Mouse (Mus musculus) ovary, postnatal 10 days (tissue): ENCODE measurements around the gene Rgs9.
"Not testable (repeated sequence)": the region's sequence is repeated elsewhere in the genome, so short reads cannot be mapped to it uniquely, and the experiment has no call there.

Experiments
- DNase-seq: peaks from one replicate; pipeline ENCODE4 v3.0.0; 2022; ENCODE audit warnings: low spot score

Rgs9 gene

GRCm38 (mm10) chr11:109297710-109298375, at the start of gene Rgs9:
Rgs9 (minus strand) TSS chr11:109298129.
- peak; percentile 82 for DNase-seq

DNA sequence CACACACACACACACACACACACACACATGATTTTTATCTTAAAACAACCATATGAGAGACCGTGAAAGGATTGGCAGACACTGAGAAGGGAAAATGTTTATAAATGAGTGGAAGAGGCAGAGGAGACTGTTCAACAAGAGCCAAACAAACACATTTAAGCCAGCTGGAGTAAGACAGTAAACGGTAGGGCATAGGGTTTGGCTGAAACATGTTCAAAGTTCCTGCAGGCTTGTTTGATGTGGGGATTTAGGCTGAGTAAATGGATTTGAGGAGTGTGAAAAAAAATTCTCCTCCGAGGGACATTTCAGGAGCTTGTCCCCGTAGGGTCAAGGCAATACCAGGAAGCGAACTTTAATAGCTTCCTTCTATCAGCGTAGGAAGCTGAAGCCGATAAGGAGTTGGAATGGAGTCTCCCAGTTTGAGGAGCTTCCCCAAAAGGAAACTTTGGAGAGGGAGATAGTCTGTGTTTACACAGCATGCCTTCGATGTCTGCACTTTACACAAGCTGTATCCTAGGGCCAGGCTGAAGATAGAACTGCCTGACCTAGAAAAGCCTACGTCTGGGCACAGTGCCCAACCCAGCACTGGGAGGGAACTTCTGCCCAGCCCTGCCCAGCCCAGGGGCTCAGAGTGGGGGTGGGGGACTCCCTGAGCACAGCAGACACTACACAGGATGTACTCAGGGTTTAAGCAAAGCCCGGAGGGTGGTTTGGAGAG, 49.5 kb upstream of the Rgs9 start:
- DNase-seq: peak; percentile 46

- no peak for DNase-seq
These were observed 46.2 kb upstream of the Rgs9 start for GRCm38 (mm10) chr11:109343991-109344599.

DNA sequence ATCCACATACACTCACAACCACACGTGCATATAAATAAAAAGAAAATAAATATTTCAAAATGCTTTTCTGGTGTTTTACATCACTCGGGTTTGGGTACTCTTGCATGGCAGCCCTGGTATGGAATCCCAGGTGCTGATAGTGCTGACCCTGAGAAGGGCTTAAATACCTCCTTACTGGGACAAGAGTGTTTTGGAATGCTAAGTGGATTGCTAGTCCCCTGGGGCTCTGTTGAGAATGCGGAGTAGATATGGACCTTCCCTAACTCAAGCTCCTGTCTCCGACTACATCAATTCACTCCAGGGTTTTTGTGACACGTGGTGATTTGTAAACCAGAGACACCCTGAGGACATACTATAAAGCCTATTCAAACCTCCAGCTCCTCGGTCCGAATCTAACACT, 45.6 kb upstream of the Rgs9 start:
- no peak for DNase-seq

- not testable (repeated sequence) for DNase-seq
These were observed 44.7 kb upstream of the Rgs9 start for GRCm38 (mm10) chr11:109342666-109343065.

DNA sequence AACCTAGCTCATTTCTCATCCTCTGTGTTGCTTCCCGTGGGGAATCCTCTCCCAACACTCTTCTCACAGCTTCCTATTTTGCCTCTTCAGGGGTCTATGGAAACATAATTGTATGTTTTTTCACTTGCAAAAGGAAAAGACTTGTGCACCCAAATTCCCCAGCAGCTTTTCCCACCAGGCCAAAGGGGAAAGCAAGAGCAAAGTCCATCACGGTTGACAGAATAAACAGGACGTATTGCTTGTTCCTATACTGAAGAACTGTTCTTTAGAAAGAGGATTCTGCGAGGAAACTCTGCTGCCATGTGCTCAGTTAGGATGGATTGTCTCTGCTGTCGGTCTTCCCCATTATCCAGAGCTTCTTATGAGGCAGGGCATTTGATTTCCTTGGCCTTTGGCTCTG, 42.6 kb upstream of the Rgs9 start:
- no peak for DNase-seq

DNA sequence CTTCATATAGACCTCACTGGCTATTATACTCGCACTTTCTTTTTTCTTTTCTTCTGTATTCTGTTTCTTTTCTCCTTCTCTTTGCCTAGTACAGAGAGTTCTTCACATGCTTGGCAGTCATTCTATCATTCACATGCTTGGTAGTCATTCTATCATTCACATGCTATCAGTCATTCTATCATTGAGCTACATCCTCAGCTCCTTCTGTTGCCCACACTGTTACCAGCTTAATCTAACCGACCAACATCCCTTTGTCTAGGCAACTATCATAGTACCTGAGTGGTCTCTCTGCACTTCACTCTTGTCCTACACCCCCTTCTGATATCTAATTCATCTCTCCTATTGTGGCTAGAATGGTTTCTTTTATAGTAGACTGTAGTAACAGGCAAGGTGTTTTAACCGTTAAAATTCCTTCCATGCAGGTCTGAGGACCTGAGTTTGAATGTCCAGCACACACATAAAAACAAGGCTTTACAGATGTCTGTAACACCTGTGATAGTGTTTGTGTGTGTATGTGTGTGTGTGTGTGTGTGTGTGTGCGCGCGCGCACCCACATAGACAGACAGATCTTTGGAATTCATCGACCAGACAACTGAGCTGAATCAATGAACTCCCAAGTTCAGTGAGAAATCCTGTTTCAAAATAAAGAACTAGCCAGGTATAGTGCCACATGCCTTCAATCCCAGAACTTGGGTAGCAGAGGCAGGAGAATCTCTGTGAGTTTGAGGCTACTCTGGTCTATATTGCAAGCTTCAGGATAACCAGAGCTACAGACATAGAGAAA, 41.4 kb upstream of the Rgs9 start:
- DNase-seq: no peak

DNA sequence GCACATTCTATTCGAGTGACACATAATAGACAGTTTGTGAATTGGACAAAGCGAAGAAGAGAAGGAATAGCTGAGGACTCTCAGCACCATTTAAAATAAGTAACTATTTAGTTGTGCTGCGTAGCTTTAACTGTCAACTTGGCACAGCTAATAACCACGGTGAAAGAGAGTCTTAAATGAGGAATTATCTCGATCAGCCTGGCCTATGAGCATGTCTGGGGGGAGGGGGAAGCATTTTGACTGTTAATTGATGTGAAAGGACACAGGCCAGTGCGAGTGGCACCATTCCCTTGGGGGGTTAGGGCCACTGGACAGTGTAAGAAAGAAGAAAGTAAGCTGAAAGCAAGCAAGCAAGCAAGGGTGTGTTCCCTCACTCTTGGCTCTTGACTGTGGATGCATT, 38.0 kb upstream of the Rgs9 start:
- DNase-seq: no peak

DNA sequence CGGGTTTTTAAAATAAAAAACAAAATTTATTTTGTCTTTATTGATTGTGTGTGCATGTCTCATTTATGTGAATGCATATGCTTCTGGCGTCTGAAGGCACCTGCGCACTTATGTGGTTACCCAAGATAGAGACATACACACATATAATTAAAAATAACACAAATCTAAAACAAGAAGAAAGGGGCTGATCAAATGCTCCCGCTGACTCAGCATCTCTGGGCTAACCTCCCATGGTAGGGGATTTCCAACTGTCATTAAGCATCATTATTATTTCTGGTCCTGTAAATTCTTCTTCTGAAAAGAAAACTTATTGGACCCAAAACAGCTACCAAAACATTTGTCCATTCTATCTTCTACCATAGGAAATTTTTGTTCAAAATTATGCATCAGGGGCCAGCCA, 36.8 kb upstream of the Rgs9 start:
- DNase-seq: no peak

GRCm38 (mm10) chr11:109332722-109333121, 34.8 kb upstream of the Rgs9 start:
- no peak for DNase-seq

DNA sequence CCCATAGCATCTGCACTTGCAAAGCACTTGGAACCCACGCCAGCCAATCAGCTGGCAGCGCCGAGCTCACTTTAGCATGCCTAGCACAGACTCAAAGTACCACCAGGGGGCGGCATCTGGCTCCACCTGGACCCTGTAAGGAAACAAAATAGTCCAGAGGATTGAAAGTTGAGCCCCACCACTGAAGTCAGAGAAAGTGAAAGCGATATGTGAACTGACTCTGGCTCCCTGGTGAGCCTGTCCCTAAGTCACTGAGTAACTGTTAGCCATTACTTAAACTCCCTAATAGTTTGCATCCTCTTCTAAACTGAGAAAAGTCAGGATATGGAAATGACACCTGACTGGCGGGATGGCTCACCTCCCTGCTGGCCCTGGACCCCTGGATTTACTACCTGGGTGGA, 33.5 kb upstream of the Rgs9 start:
- DNase-seq: peak; percentile 84

- DNase-seq: no peak
These were observed 32.9 kb upstream of the Rgs9 start for GRCm38 (mm10) chr11:109330706-109331393.

DNA sequence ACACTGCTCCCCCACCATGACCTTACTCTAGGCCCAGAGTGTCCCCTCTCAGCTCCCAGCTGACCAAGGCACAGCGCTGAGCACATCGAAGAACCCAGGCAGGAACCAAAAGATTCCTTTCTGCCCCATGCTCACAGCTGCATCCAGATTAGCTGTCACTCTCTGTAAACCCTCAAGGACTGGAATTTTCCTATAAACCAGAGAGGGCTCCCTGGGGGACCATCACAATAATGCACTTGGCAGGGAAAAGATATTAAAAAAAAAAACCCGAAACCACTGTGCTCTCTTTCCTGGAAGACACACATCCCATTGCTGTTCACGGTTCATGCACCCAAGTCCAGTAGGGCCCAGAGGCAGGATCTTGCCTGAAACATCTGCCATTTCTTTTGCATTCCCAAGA, 31.4 kb upstream of the Rgs9 start:
- DNase-seq: no peak

- DNase-seq: no peak
These were observed 30.0 kb upstream of the Rgs9 start for GRCm38 (mm10) chr11:109327952-109328351.

- DNase-seq: no peak
These were observed 29.5 kb upstream of the Rgs9 start for GRCm38 (mm10) chr11:109327381-109327780.

DNA sequence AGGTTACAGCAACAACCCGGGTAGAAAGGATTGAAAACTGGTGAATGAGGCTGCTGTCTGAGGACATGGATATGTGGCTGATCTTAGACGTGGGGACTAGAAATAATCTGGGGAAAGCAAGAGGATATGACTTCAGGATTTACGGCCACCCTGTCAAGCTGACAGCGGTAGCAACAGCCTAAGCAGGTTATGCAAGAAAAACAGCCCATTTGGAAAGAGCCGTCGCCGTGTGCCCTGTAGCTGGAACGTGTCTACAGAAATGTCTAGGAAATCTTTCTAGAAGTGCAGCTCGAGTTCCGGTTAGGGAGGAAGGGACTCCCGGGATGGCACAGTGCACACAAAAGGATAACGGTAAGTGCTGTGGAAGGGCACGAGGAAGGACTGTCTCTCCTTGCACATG, 28.3 kb upstream of the Rgs9 start:
- DNase-seq: no peak

GRCm38 (mm10) chr11:109320361-109320933, 22.5 kb upstream of the Rgs9 start:
- no peak for DNase-seq

DNA sequence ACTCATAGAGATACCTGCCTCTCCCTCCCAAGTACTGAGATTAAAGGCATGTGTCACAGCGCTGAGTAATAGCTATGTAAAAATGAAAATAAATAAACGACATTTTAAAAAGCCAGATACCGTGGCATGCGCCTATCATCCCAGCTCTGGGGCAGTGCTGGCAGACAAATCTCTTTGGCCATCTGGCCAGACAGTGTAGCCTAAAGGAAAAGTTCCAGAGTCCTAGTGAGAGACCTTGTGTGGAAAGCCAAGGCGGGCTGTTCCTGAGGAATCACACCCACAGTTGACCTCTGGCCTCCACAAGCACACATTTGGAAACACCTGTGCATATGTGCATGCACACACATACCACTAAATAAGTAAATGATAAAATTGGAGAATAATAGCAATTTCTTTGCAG, 22.0 kb upstream of the Rgs9 start:
- no peak for DNase-seq

- DNase-seq: no peak
These were observed 21.5 kb upstream of the Rgs9 start for GRCm38 (mm10) chr11:109319471-109319870.

DNA sequence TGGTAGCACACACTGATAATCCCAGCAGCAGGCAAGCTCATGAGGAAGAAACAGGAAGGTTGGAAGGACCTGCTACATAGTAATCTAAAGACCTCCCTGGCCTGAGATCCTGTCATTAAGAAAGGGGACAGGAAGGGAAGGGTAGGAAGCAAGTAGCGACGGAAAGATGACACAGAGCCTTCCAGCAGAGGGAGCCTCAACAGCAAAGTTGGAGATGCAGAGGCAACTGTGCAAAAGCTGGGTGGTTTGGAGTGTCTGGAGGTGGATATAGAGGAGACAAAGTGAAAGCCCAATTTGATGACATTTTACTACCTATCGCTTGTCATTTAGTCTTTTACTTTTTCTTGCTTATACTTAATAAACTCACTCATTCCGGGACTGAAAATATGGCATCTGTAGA, 19.0 kb upstream of the Rgs9 start:
- no peak for DNase-seq

DNA sequence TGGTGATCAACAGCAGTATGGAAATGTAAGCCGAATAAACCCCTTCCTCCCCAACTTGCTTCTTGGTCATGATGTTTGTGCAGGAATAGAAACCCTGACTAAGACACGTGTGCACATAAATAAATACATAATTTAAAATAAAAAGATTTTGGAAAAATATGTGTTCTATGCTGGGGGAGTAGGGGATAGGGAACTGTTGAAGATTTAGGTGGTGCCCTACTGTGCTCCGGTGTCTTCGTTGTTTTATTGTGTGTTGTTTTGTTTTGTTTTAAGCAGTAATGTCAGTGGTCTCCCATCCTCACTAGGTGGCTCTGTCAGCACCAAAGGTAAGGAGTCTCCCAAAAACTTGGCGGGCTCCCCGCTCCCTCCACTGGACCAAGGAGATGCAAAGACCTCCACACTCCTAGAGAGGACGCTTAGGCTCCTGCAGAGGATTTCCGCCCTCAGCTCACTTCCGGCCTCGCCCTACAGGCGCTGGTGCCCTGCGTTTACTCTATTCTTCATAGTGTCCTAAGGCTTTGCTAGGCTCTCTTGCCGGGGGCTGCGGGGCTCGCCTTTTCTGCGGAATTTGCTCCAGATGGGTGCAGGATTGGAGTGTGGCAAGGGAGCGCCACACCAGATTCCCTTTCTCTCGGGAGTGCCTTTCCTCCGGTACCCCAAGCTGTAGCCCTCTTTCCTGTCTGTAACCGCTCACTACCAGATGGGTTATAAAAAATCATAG, 14.1 kb upstream of the Rgs9 start:
- DNase-seq: peak; percentile 35
